In genomic region chr9:25409729-25410128, GRCm38 (mm10) we compare ENCODE assay signal across 33 mouse cellular contexts.
"Had no signal": no experiment of that assay in that cellular context is flagged by ENCODE, and none has a peak within 500 bp of the region (broad histone marks: within the 10 kb centered on the region; RNA-seq: fewer than 3 reads in every experiment).

No protein-coding gene starts in this region.

- DNase-seq: heart, postnatal 10 days; heart, postnatal 14 days; heart, postnatal 36 days; heart, postnatal 4 days; kidney, adult 11 months; kidney, adult 18-20 months; kidney, adult 2 months; kidney, adult 8-10 months; kidney, adult 9 months; kidney, postnatal 10 days; kidney, postnatal 14 days; kidney, postnatal 25 days; kidney, postnatal 36 days; layer of hippocampus, postnatal 36 days had no signal

- H3K36me3 ChIP-seq: heart, embryonic 10.5 days; heart, embryonic 12.5 days; heart, embryonic 13.5 days; heart, embryonic 15.5 days; hindbrain, embryonic 10.5 days; hindbrain, embryonic 12.5 days; hindbrain, embryonic 13.5 days; hindbrain, embryonic 15.5 days; intestine, embryonic 15.5 days; kidney, embryonic 15.5 days had no signal

- H3K27ac ChIP-seq: heart, embryonic 10.5 days; heart, embryonic 13.5 days; heart, embryonic 15.5 days; hindbrain, embryonic 10.5 days; hindbrain, embryonic 12.5 days; hindbrain, embryonic 13.5 days; hindbrain, embryonic 14.5 days; hindbrain, embryonic 15.5 days; hindbrain, postnatal 0 days; intestine, embryonic 15.5 days; kidney, embryonic 15.5 days; kidney, postnatal 0 days; layer of hippocampus, adult 2 months had no signal

- H3K9ac ChIP-seq: heart, embryonic 12.5 days; heart, embryonic 13.5 days; heart, embryonic 15.5 days; hindbrain, embryonic 12.5 days; hindbrain, embryonic 13.5 days; hindbrain, embryonic 14.5 days; hindbrain, embryonic 15.5 days; intestine, embryonic 15.5 days; kidney, embryonic 15.5 days had no signal

- H3K27me3 ChIP-seq: heart, embryonic 12.5 days; heart, embryonic 13.5 days; heart, embryonic 15.5 days; hindbrain, embryonic 12.5 days; hindbrain, embryonic 13.5 days; hindbrain, embryonic 15.5 days; intestine, embryonic 15.5 days; kidney, embryonic 15.5 days had no signal

- H3K4me3 ChIP-seq: heart, embryonic 10.5 days; heart, embryonic 12.5 days; heart, embryonic 13.5 days; heart, embryonic 15.5 days; hindbrain, embryonic 10.5 days; hindbrain, embryonic 12.5 days; hindbrain, embryonic 13.5 days; hindbrain, embryonic 15.5 days; intestine, embryonic 15.5 days; kidney, embryonic 15.5 days; layer of hippocampus, adult 2 months had no signal

- H3K9me3 ChIP-seq: heart, embryonic 10.5 days; heart, embryonic 12.5 days; heart, embryonic 13.5 days; heart, embryonic 15.5 days; hindbrain, embryonic 10.5 days; hindbrain, embryonic 12.5 days; hindbrain, embryonic 13.5 days; hindbrain, embryonic 15.5 days; intestine, embryonic 15.5 days; kidney, embryonic 15.5 days had no signal

- H3K4me2 ChIP-seq: heart, embryonic 11.5 days; heart, embryonic 12.5 days; heart, embryonic 13.5 days; heart, embryonic 15.5 days; hindbrain, embryonic 12.5 days; hindbrain, embryonic 13.5 days; hindbrain, embryonic 14.5 days; hindbrain, embryonic 15.5 days; intestine, embryonic 15.5 days; kidney, embryonic 15.5 days had no signal

- ATAC-seq: hindbrain, embryonic 16.5 days; hindbrain, postnatal 0 days; inflammation-experienced regulatory T-cells, adult 6 months; intestine, embryonic 15.5 days; intestine, embryonic 16.5 days; intestine, postnatal 0 days had no signal

- H3K4me1 ChIP-seq: hindbrain, embryonic 10.5 days; hindbrain, embryonic 12.5 days; hindbrain, embryonic 13.5 days; hindbrain, embryonic 15.5 days; intestine, embryonic 15.5 days had no signal
